Mouse (Mus musculus) G1E (cell line): Measurements from ENCODE around the gene Smg6. TPM values are rescaled to one million over a fixed set of nuclear protein-coding genes. Genes with fewer than 3 reads are reported as not detected.

ENCODE experiments used
- ATAC-seq: 2 replicates; pipeline ENCODE4 v1.8.0; 2016; ENCODE audit warnings: mild to moderate bottlenecking; ENCODE audit not compliant: insufficient number of reproducible peaks, poor library complexity, low FRiP score, severe bottlenecking; ENCODE audit errors: extremely low read depth
- DNase-seq: peaks from one replicate; pipeline ENCODE4 v3.0.0; 2012; ENCODE audit warnings: low spot score
- H3K27me3 ChIP-seq: 2 replicates; pipeline ENCODE4 v1.6.1; 2012; ENCODE audit warnings: mild to moderate bottlenecking, low read length, inconsistent platforms; ENCODE audit not compliant: insufficient read depth
- H3K36me3 ChIP-seq: replicated peaks from 2 replicates; pipeline ENCODE3; 2012; ENCODE audit warnings: mild to moderate bottlenecking, inconsistent platforms
- H3K4me1 ChIP-seq: 2 replicates; pipeline ENCODE4 v1.6.1; 2012; ENCODE audit warnings: low read depth, low read length, inconsistent platforms, mixed read lengths; ENCODE audit not compliant: insufficient read depth
- H3K4me3 ChIP-seq: 2 replicates; pipeline ENCODE4 v1.5.1; 2012; ENCODE audit warnings: low read depth, mild to moderate bottlenecking, inconsistent platforms, low read length, moderate library complexity, mixed read lengths
- H3K9me3 ChIP-seq: replicated peaks from 2 replicates; pipeline ENCODE4 v1.6.1; 2012; ENCODE audit warnings: inconsistent platforms
- CTCF ChIP-seq: IDR thresholded peaks from 2 replicates; pipeline ENCODE4 v1.5.1; 2012; ENCODE audit warnings: low read depth, low read length, inconsistent platforms, mixed read lengths
- GATA1 ChIP-seq: IDR thresholded peaks from 2 replicates; pipeline ENCODE4 v1.6.1; 2012; ENCODE audit warnings: borderline replicate concordance, low read length, inconsistent platforms, mixed read lengths
- GATA2 ChIP-seq: IDR thresholded peaks from 2 replicates; pipeline ENCODE4 v1.6.1; 2012; ENCODE audit warnings: low read depth, low read length, inconsistent platforms, borderline replicate concordance
- POLR2AphosphoS5 ChIP-seq: IDR thresholded peaks from 2 replicates; pipeline ENCODE4 v1.6.1; 2012; ENCODE audit warnings: low read depth, low read length, inconsistent platforms; ENCODE audit not compliant: insufficient replicate concordance
- TAL1 ChIP-seq: conservative IDR thresholded peaks from 2 replicates; pipeline ENCODE4 v1.6.1; 2012; ENCODE audit warnings: low read depth, low read length, inconsistent platforms, mixed read lengths
- polyA plus RNA-seq: library from polyadenylated mRNA; stranded (reverse); fragments of >175 nt; gene quantifications from 2 replicates; pipeline ENCODE4 v1.2.3, GENCODE M21; 2012
- total RNA-seq, 2 experiments: library from RNA; stranded (forward) in 1 of 2; stranded (reverse) in 1 of 2; fragments of 200-1000 nt in 1 of 2; fragments of >200 nt in 1 of 2; fragmentation: Nextera tagmentation in 1 of 2; gene quantifications; 2 replicates each; pipeline ENCODE4 v1.2.3; 2014 to 2017

The Smg6 gene
- total and polyA plus RNA-seq, 3 experiments, result 17.4 to 54.3 (median 42.1) TPM

- H3K4me3 ChIP-seq, result no peak overlapping the region
- H3K36me3 ChIP-seq, result peaks cover 32% of the 10 kb centered on the region
- TF ChIP-seq CTCF, result no peak
- TF ChIP-seq POLR2AphosphoS5, result no peak
- TF ChIP-seq GATA2, result no peak
- TF ChIP-seq TAL1, result no peak
- no peak for TF ChIP-seq GATA1
- DNase-seq (no peak), ATAC-seq (no peak)
- no peaks in the 10 kb centered on the region for H3K9me3 ChIP-seq
- H3K4me1 ChIP-seq, result peaks cover 3% of the 10 kb centered on the region; the same call in 1 of the 2 replicates
- H3K27me3 ChIP-seq, result no peaks in the 10 kb centered on the region
These were observed 195.7 kb downstream of the Smg6 start for GRCm38 (mm10) chr11:75121348-75121747.

DNA sequence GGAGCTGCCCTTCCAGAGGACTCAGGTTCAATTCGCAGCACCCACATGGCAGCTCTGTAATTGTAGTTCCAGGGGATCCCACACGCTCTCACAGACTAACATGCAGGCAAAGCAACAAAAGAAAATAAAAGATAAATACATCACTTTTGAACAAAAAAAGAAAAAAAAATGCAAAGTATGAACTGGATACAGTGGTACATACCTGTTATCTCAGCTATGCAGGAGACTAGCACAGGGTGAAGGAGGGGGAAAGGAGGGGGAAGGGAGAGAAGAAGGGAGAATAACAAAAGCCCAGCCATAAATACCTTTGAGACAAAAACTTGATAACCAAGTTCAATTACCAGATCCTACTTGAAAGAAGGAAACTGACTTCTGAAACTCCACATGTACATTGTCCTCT lies 198.8 kb downstream of the Smg6 start:
- DNase-seq (no peak), ATAC-seq (no peak)
- H3K9me3 ChIP-seq, result no peaks in the 10 kb centered on the region
- no peak overlapping the region for H3K4me3 ChIP-seq
- H3K27me3 ChIP-seq, result no peaks in the 10 kb centered on the region
- peaks cover 23% of the 10 kb centered on the region for H3K36me3 ChIP-seq
- TF ChIP-seq CTCF (no peak), POLR2AphosphoS5 (no peak), TAL1 (no peak), GATA2 (no peak)
- H3K4me1 ChIP-seq, result peaks cover 3% of the 10 kb centered on the region; the same call in 1 of the 2 replicates

DNA sequence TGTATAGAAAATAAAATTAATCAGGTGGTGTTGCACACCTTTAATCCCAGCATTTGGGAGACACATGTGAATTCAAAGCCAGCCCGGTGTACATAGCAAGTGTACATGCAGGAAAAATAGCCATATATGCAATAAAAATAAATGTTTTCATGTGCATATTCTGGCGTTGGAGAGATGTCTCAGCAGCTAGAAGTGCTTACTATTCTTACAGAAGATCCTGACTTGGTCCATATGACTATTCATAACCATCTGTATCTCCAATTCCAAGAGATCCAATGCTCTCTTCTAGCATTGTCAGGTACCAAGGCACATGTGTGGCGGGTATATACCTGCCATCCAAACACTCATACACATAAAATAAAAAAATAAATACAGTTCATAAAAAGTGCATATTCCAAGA lies 200.8 kb downstream of the Smg6 start:
- DNase-seq (no peak), ATAC-seq (no peak)
- TF ChIP-seq CTCF (no peak), TAL1 (no peak), POLR2AphosphoS5 (no peak), GATA2 (no peak), GATA1 (no peak)
- H3K27me3 ChIP-seq, result no peaks in the 10 kb centered on the region
- H3K9me3 ChIP-seq, result no peaks in the 10 kb centered on the region
- H3K4me3 ChIP-seq, result no peak overlapping the region
- H3K4me1 ChIP-seq, result peaks cover 10% of the 10 kb centered on the region
- H3K36me3 ChIP-seq, result peaks cover 10% of the 10 kb centered on the region

GRCm38 (mm10) chr11:75129481-75129880 lies 203.9 kb downstream of the Smg6 start:
- Histone ChIP-seq H3K36me3 (peaks cover 26% of the 10 kb centered on the region), H3K4me1 (peaks cover 8% of the 10 kb centered on the region), H3K9me3 (no peaks in the 10 kb centered on the region), H3K27me3 (no peaks in the 10 kb centered on the region), H3K4me3 (no peak overlapping the region)
- TF ChIP-seq CTCF (no peak), GATA1 (no peak), TAL1 (no peak)
- ATAC-seq (no peak), DNase-seq (no peak)

DNA sequence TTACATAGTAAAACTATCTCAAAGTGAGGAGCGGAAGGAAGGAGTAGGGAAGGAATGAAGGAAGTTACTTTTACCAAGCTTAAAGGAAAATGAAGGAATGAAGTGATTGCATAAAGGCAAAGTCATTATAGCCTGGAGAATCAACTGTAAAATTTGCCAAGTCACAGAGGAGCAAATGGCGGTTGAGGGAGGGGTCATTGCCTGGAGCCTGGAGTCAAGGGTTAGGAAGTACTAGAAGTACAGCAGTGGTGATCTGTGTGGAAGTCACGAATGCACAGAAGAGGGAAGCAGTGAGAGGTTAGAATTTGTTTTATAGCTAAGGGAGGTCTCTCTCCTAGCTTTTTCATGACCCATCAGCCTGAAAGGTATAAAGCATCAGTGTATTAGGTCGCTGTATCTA lies 205.7 kb downstream of the Smg6 start:
- ATAC-seq (peak; percentile 15; the same call in 1 of the 2 replicates), DNase-seq (peak; percentile 41)
- Histone ChIP-seq H3K36me3 (peaks cover 40% of the 10 kb centered on the region), H3K4me3 (no peak overlapping the region), H3K27me3 (no peaks in the 10 kb centered on the region), H3K9me3 (no peaks in the 10 kb centered on the region), H3K4me1 (peaks cover 8% of the 10 kb centered on the region)
- TF ChIP-seq GATA1, result no peak
- no peak for TF ChIP-seq TAL1
- TF ChIP-seq CTCF, result no peak
- TF ChIP-seq GATA2, result no peak
- no peak for TF ChIP-seq POLR2AphosphoS5

GRCm38 (mm10) chr11:75132278-75132677 lies 206.7 kb downstream of the Smg6 start:
- Histone ChIP-seq H3K27me3 (no peaks in the 10 kb centered on the region), H3K4me3 (no peak overlapping the region), H3K36me3 (peaks cover 48% of the 10 kb centered on the region), H3K4me1 (peaks cover 16% of the 10 kb centered on the region), H3K9me3 (no peaks in the 10 kb centered on the region)
- TF ChIP-seq TAL1, result no peak
- TF ChIP-seq GATA2, result no peak
- no peak for TF ChIP-seq GATA1
- no peak for TF ChIP-seq POLR2AphosphoS5
- no peak for TF ChIP-seq CTCF
- DNase-seq (no peak), ATAC-seq (no peak)

GRCm38 (mm10) chr11:75133391-75133790 lies 207.8 kb downstream of the Smg6 start:
- H3K36me3 ChIP-seq, result peaks cover 53% of the 10 kb centered on the region
- DNase-seq (no peak), ATAC-seq (no peak)
- H3K4me3 ChIP-seq, result no peak overlapping the region
- no peak for TF ChIP-seq GATA2
- TF ChIP-seq GATA1, result no peak
- no peak for TF ChIP-seq CTCF
- no peak for TF ChIP-seq TAL1
- TF ChIP-seq POLR2AphosphoS5, result no peak
- peaks cover 22% of the 10 kb centered on the region for H3K4me1 ChIP-seq
- H3K9me3 ChIP-seq, result no peaks in the 10 kb centered on the region
- no peaks in the 10 kb centered on the region for H3K27me3 ChIP-seq
